18 mouse cellular contexts compared by ENCODE assay signal in genomic region chr8:10853901-10854300, GRCm38 (mm10).
DNase-seq lines count a peak whose midpoint lies in the region; ATAC-seq and TF ChIP-seq lines count a peak whose summit lies in the region.
"Had no signal": no experiment of that assay in that cellular context is flagged by ENCODE, and none has a peak within 500 bp of the region (broad histone marks: within the 10 kb centered on the region; RNA-seq: fewer than 3 reads in every experiment).

No protein-coding gene starts in this region.

- 0 out of 2 replicates have a peak, but pooled peaks cover 9% of the 10 kb centered on the region for H3K4me1 ChIP-seq in kidney, adult 2 months (ENCODE audit: control insufficient read depth, insufficient read depth, low read length)
- H3K4me1 ChIP-seq in midbrain, embryonic 11.5 days (ENCODE audit: control insufficient read depth, insufficient read depth, low read length) = peaks cover 6% of the 10 kb centered on the region
- no peaks in the 10 kb centered on the region for H3K4me1 ChIP-seq in midbrain, postnatal 0 days (ENCODE audit: insufficient read depth, low read length)
- H3K4me1 ChIP-seq in liver, embryonic 16.5 days (ENCODE audit: control insufficient read depth, low read depth, low read length) = no peaks in the 10 kb centered on the region
- H3K4me1 ChIP-seq: embryonic facial prominence, embryonic 12.5 days had no signal

- no peak overlapping the region for H3K27ac ChIP-seq in kidney, adult 2 months (ENCODE audit: insufficient read depth, low read depth, low read length)
- no peak overlapping the region for H3K27ac ChIP-seq in midbrain, embryonic 11.5 days (ENCODE audit: low read depth, low read length)
- H3K27ac ChIP-seq in midbrain, postnatal 0 days (ENCODE audit: low read depth, low read length) = no peak overlapping the region
- peak overlapping the region; percentile 65 for H3K27ac ChIP-seq in liver, embryonic 16.5 days (ENCODE audit: low read length)
- H3K27ac ChIP-seq: embryonic facial prominence, embryonic 12.5 days; forebrain, embryonic 13.5 days; gastrocnemius, adult 2 months; hindbrain, embryonic 13.5 days had no signal

- H3K36me3 ChIP-seq in kidney, adult 2 months (ENCODE audit: control insufficient read depth, insufficient read depth, low read length) = no peaks in the 10 kb centered on the region
- no peaks in the 10 kb centered on the region for H3K36me3 ChIP-seq in midbrain, embryonic 11.5 days (ENCODE audit: control insufficient read depth, insufficient read depth, low read length)
- H3K36me3 ChIP-seq in midbrain, postnatal 0 days (ENCODE audit: insufficient read depth, low read length) = no peaks in the 10 kb centered on the region
- no peaks in the 10 kb centered on the region for H3K36me3 ChIP-seq in liver, embryonic 16.5 days (ENCODE audit: control insufficient read depth, insufficient read depth)
- H3K36me3 ChIP-seq: embryonic facial prominence, embryonic 12.5 days; hindbrain, embryonic 13.5 days had no signal

- 32% methylated on average over 5 of the region's 5 CpGs for WGBS in kidney, adult 2 months
- WGBS in midbrain, embryonic 11.5 days = 85% methylated on average over 5 of the region's 5 CpGs
- 78% methylated on average over 5 of the region's 5 CpGs for WGBS in midbrain, postnatal 0 days
- 40% methylated on average over 5 of the region's 5 CpGs for WGBS in liver, embryonic 16.5 days (ENCODE audit: insufficient replicate concordance)

- H3K4me3 ChIP-seq in kidney, adult 2 months (ENCODE audit: insufficient read depth, low read depth, low read length) = no peak overlapping the region
- no peak overlapping the region for H3K4me3 ChIP-seq in midbrain, embryonic 11.5 days (ENCODE audit: low read depth, low read length)
- H3K4me3 ChIP-seq in midbrain, postnatal 0 days (ENCODE audit: low read depth, low read length) = no peak overlapping the region
- H3K4me3 ChIP-seq in liver, embryonic 16.5 days (ENCODE audit: low read depth, low read length) = no peak overlapping the region
- H3K4me3 ChIP-seq: embryonic facial prominence, embryonic 12.5 days; forebrain, embryonic 13.5 days; gastrocnemius, adult 2 months; hindbrain, embryonic 13.5 days had no signal

- no peaks in the 10 kb centered on the region for H3K9me3 ChIP-seq in midbrain, embryonic 11.5 days (ENCODE audit: control insufficient read depth, low read length)
- H3K9me3 ChIP-seq in midbrain, postnatal 0 days (ENCODE audit: low read length) = no peaks in the 10 kb centered on the region
- no peaks in the 10 kb centered on the region for H3K9me3 ChIP-seq in liver, embryonic 16.5 days (replicated peaks; ENCODE audit: control insufficient read depth, low read length)
- H3K9me3 ChIP-seq: embryonic facial prominence, embryonic 12.5 days; forebrain, embryonic 13.5 days; hindbrain, embryonic 13.5 days had no signal

- H3K27me3 ChIP-seq in kidney, adult 2 months (replicated peaks; ENCODE audit: control insufficient read depth, insufficient read depth, low read length) = no peaks in the 10 kb centered on the region
- H3K27me3 ChIP-seq in midbrain, embryonic 11.5 days (ENCODE audit: control insufficient read depth, insufficient read depth, low read length) = no peaks in the 10 kb centered on the region
- no peaks in the 10 kb centered on the region for H3K27me3 ChIP-seq in midbrain, postnatal 0 days (ENCODE audit: insufficient read depth, low read length)
- H3K27me3 ChIP-seq in liver, embryonic 16.5 days (ENCODE audit: control insufficient read depth, insufficient read depth, low read depth, low read length) = no peaks in the 10 kb centered on the region
- H3K27me3 ChIP-seq: embryonic facial prominence, embryonic 12.5 days; forebrain, embryonic 13.5 days; hindbrain, embryonic 13.5 days had no signal

- ATAC-seq in midbrain, embryonic 11.5 days (ENCODE audit: low FRiP score) = no peak
- no peak for ATAC-seq in midbrain, postnatal 0 days (ENCODE audit: low FRiP score)
- no peak for ATAC-seq in liver, embryonic 16.5 days (ENCODE audit: low read depth)
- ATAC-seq: forebrain, embryonic 13.5 days; forebrain, postnatal 0 days had no signal

- DNase-seq in kidney, adult 2 months = peak; percentile 43
- DNase-seq in kidney, adult 18-20 months = no peak
- peak; percentile 35 for DNase-seq in midbrain, embryonic 11.5 days (ENCODE audit: low spot score, missing footprints)
- no peak for DNase-seq in midbrain, postnatal 0 days (ENCODE audit: low spot score)
- DNase-seq in frontal cortex, postnatal 36 days (ENCODE audit: low spot score in 2 of 2) = no peak
- no peak for DNase-seq in adrenal gland, adult 8-10 months
- DNase-seq: cerebellum, adult 11-12 months; cerebellum, adult 9-10 months; cerebellum, postnatal 25 days; forebrain, postnatal 0 days; gastrocnemius, adult 2 months; gastrocnemius, postnatal 25 days; heart, postnatal 10 days; heart, postnatal 4 days had no signal

- TF ChIP-seq POLR2A in kidney, adult 2 months (IDR thresholded peaks at IDR 0.05; ENCODE audit: low read depth, low read length) = no peak

- TF ChIP-seq CTCF in kidney, adult 2 months (conservative IDR thresholded peaks at IDR 0.05; ENCODE audit: insufficient read depth, insufficient read length, low read depth, low read length) = no peak
- TF ChIP-seq CTCF in midbrain, postnatal 0 days (IDR thresholded peaks at IDR 0.05) = no peak

- H3K9ac ChIP-seq in midbrain, embryonic 11.5 days (ENCODE audit: low read length) = no peak overlapping the region
- no peak overlapping the region for H3K9ac ChIP-seq in midbrain, postnatal 0 days (replicated peaks; ENCODE audit: low read length, poor library complexity, severe bottlenecking)
- H3K9ac ChIP-seq in liver, embryonic 16.5 days (ENCODE audit: low read depth, low read length) = no peak overlapping the region
- H3K9ac ChIP-seq: embryonic facial prominence, embryonic 12.5 days; forebrain, embryonic 13.5 days; forebrain, postnatal 0 days; hindbrain, embryonic 13.5 days had no signal

- H3K4me2 ChIP-seq in midbrain, embryonic 11.5 days = no peak overlapping the region
- H3K4me2 ChIP-seq in midbrain, postnatal 0 days (ENCODE audit: low read depth, low read length, poor library complexity, severe bottlenecking) = no peak overlapping the region
- H3K4me2 ChIP-seq in liver, embryonic 16.5 days (ENCODE audit: low read depth, low read length) = no peak overlapping the region
- H3K4me2 ChIP-seq: embryonic facial prominence, embryonic 12.5 days; forebrain, embryonic 13.5 days; hindbrain, embryonic 13.5 days had no signal

Comparison
In these comparisons a context has a peak if more than half of its experiments do, and no peak if none do; other contexts are left out.
1. DNase-seq: peak in kidney, adult 2 months (single experiment) and midbrain, embryonic 11.5 days (single experiment); none in kidney, adult 18-20 months (single experiment), midbrain, postnatal 0 days (single experiment), frontal cortex, postnatal 36 days (0 of 2) and adrenal gland, adult 8-10 months (single experiment).